Mouse (Mus musculus) layer of hippocampus, adult 11-12 months (tissue): Measurements from ENCODE around the gene Bod1l.

Source experiments
- DNase-seq: peaks from one replicate; pipeline ENCODE4 v3.0.0; 2022; ENCODE audit warnings: low spot score

The Bod1l gene

DNA sequence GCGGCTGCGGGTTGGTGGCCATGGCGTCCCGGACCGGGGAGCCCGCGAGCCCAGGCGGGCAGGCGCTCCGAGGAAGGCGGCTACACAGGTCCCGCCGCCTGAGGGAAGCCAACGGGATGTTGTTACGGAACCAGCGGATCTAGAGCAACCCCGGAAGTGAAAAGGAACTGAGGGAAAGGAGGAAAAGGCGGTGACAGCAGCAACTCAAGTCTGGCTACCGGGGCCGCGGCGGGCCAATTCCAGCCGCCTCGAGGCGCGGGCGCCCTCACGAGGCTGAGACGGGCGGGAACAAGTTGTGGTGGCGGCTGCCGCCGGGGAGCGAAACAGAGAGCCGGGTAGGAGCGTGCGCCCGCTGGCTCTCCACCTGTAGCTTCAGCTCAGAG lies at the start of gene Bod1l:
Bod1l (minus strand) TSS at position 169 of the 383 bp plus-strand sequence.
- peak; percentile 98 for DNase-seq

- no peak for DNase-seq
These were observed 49.2 kb upstream of the Bod1l start for GRCm38 (mm10) chr5:41893351-41893750.

DNA sequence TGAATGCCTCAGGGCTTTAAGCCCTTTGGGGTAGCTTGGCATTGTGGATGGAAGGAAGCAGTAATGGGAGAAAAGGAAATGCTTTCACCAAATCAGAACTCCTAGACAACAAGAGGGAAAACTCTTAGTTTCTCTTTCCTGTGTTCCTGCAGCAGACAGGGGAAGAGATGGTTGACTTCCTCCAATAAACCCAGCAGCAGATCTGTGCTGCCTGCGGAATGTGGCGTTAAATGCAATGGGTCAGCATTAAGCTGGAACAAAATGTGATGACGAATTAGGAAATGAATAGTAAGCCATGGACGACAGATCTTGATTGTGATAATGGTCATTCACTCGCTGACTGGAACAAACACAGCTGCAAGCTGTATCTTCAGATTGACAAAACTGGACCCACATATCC lies 46.8 kb upstream of the Bod1l start:
- DNase-seq = no peak

DNA sequence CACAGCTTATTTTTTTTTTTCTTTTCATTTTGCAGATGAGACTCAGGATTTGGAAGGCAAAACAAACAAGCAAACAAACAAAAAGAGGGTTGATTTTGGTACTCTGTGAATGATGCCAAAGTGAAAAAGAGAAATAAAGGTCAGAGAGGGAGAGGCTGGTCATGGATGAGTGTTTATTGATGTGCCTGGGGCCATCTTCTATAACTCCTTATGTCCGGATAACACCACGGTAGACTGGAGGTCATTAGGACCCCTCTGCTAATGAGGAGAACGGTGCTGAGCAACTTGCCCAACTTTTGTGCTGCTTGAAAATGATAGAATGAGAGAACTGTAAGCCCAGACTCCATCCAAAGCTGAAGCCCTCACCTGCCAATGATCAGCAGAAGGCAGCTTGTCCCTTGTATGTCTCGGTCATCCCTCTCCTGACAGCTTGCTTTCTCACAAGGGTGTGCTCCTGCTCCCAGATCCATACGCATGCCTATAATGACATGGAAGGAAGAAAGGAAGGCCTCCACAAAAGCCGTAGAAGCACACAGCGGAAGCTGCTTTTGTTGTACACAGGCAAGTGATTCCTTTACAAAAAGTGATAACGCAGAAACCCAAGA lies 45.2 kb upstream of the Bod1l start:
- DNase-seq = no peak

DNA sequence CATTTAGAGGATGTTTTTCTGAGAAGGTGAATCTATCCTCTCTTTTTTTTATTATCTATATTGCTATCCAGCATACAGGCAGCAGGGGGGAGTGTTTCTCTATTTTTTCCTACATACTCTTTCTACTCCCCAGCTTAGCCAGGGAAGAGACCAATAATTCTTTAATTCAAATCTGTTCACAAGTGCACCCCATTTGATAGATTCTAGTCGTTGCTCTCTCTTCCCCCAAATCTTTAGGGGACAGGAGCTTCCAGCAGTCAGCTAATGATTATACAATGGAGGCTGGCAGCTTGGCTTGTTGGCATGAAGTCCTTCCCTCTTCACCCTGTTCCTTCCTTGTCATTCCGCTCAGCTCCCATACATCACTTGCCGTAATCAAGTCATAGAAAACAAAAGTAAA lies 44.7 kb upstream of the Bod1l start:
- peak; percentile 50 for DNase-seq

- peak; percentile 77 for DNase-seq
These were observed 43.6 kb upstream of the Bod1l start for GRCm38 (mm10) chr5:41887738-41888137.

DNA sequence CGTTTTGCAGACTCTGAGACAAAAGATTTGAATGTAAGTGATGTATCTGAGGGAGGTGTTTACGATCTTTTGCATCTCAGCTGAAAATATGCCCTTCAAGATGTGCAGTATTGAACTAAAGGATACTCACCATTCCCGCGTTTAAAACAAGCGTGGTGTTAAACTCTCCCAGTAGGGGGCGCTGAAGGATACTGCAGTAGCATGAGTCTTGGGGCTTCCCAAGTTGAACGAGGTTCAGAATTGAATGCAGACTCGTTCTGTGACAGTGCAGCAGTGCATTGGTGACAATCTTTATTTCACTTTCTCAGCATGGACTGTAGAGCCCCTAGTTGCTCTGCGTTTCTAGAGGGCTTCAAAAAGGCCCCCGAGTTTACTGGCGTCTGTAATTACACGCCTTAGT lies 40.4 kb upstream of the Bod1l start:
- peak; percentile 75 for DNase-seq

DNA sequence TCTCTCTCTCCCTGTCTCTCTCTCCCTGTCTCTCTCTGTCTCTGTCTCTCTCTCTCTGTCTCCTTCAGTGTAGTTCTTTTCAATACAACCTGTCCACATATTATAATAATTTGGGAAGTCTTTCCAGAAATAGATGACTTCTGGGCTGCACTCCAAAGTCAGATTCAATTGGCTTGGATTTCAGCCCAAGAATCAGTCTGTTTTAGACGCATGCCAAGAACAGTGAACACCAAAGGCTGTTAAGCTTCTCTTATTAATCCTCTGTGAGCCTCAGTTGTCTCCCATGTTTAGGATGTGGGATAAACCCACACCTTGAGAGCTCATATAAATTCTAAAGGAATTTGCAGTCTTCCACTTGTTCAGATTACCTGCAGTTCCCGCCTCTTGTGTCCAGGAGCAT lies 27.0 kb upstream of the Bod1l start:
- DNase-seq = peak; percentile 48

DNA sequence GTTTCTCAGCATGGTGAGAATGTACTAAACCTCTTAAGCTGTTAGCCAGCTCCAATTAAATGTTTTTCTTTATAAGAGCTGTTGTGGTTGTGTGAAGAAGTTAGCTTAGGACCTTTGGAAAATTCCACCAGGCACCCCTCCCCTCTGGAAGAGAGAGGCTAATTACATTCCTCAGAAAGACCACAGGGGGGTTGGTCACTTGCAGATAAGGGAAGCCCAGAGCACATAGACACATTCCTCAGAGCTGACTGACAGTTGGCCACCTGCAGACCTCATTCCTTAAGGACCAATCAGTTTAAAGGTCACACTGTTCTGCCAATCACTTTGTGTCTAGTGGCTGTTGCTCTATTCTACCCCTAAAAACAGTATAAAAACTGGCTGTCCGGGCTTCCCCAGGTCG lies 11.7 kb upstream of the Bod1l start:
- no peak for DNase-seq

GRCm38 (mm10) chr5:41845558-41845937 lies 1.4 kb upstream of the Bod1l start:
- no peak for DNase-seq

DNA sequence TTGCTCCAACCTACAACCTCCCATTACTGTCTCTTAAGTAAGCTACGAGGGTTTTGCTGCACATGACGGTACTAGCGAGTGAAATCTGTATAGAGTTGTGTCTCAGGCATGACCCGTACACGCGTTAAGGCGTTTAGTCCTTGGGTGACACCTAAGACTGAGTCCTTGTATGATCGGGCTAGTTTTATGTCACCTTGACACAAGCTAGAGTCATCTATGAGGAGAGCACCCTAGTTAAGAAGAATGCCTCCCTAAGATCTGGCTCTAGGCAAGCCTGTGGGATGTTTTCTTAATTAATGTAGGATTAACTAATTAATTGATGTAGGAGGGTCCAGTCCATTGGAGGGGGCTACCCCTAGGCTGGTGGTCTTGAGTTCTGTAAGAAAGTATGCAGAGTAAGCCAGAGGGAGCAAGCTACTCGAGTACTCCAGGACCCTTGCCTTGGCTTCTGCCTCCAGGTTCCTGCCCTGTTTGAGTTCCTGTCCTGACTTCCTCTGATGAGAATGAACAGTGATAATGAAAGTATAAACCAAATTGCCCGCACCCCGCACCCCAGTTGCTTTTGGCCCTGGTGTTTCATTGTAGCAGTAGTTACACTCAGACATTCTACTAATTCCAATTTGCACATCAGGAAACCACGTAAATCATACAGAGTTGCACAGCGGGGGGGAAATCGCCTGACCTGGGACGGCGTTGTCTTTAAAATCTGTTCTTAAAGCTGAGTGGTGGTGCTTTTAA lies 874 bp upstream of the Bod1l start:
- peak; percentile 22 for DNase-seq

GRCm38 (mm10) chr5:41843419-41844146 lies 532 bp downstream of the Bod1l start:
- DNase-seq = no peak

GRCm38 (mm10) chr5:41842681-41843080 lies 1.4 kb downstream of the Bod1l start:
- peak; percentile 21 for DNase-seq

DNA sequence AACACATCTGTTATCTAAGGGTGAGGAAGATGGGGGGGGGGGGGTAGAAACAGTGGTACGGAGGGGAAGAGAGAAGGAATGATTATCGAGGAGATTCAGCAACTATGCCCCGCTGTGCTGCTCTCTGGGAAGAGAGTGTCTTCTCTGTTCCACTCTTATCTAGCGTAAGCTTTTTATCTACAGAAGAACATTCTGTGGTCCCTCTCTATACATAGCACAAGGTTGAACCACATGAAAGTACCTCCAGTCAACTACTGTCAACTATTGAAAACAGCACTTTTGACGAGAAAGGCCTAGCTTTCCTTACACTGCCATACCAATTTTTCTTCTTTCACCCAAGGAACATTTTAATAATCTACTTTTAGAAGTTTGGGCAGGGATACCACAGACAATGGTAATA lies 2.4 kb downstream of the Bod1l start:
- no peak for DNase-seq

GRCm38 (mm10) chr5:41830100-41830499 lies 14.0 kb downstream of the Bod1l start:
- no peak for DNase-seq

GRCm38 (mm10) chr5:41821158-41821557 lies 23.0 kb downstream of the Bod1l start:
- DNase-seq = no peak

- no peak for DNase-seq
These were observed 23.6 kb downstream of the Bod1l start for GRCm38 (mm10) chr5:41820530-41820929.

GRCm38 (mm10) chr5:41812516-41812915 lies 31.6 kb downstream of the Bod1l start:
- no peak for DNase-seq

DNA sequence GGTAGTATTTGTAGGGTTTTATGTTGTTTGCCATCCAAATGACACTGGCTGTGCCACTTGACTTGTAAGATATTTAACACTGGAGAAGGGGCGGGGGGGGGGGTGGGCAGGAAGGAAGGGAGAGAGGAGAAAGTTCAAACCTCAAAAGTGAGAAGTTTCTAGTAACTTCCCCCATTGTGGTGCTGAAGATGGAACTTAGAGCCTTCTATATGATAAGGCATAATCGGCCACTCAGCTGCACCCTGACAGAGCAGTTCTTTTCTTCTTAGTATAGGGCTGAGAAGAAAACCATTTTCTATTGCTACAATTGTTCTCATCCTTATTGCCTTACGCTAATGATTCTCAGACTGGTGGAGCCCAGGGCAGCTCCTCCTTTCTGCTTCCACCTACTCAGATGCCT lies 32.8 kb downstream of the Bod1l start:
- DNase-seq = no peak

DNA sequence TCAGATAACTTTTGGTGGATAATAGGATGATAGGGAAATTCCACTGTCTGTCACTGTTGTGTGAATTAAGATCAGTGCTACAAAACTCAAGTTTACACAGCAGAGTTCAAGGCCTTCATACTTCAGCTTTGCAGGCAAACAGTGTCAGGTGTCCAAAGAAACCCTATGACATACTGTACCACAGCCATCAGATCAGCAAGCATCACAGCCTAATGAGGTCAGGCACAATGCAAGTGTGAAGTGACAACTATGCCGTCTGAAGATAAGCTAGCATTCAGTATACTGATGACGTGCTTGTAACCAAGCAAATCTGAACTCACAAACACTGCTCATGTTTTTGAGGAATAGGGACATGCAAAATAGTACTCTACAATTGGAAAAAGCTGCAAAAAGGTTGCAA lies 36.7 kb downstream of the Bod1l start:
- DNase-seq = no peak

DNA sequence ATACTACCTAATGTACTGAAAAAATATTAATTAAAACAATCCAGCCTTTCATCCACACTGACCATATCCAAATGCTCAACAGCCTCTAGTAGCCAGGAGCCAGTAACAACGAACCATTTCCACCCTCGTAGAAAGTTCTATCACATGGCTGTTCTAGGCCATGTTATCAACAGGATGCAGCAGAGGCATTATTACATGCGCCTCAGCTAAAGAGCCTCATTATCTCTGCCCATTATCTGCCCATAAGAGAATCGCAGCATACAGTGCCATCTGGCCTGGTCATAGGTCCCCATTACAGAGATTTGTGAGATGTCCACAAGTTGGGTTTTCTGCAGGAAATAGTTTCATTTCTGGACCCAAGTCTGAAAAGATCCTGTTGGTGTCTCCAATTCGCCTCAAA lies 37.9 kb downstream of the Bod1l start:
- DNase-seq = no peak

- DNase-seq = no peak
These were observed 39.0 kb downstream of the Bod1l start for GRCm38 (mm10) chr5:41805085-41805484.

DNA sequence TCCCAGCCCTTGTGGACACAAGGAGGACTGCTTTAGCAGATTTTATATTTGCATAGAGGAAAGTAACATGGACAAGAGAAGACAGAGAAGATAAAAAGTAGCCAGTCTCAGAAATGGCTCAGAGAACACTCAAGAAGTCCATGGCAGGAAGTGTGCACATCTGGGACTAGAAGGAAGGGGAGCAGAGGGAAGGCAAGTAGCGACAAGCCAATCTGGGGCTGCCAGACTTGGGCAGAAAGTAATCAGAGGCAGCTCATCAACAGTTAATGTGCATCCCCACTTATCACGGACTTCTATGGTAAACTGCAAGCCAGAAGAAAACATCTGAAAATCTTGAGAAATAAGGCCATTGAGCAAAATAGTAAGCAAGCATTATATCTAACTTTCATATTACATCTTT lies 39.5 kb downstream of the Bod1l start:
- no peak for DNase-seq
